In the genomic region with DNA sequence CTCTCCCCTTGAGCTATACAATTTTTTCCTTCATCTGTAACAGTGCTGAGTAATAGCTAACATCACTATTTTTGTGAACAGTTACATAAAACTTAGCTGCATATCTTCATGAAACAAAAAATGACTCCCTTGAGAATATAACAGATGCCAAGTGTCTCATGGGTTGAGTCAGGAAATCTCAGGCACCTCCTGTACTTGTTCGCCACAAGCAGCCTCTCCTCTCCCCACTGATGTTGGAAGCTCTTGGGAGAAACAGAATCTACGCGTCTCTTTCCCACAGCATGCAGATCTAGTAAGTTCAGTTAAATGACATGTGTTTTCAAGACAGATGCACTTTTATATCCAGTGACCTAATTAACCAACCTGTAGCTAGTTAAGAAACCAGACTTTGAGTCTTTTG, we compare ENCODE assay signal across 13 mouse cellular contexts. TPM values are rescaled to one million over a fixed set of nuclear protein-coding genes. Genes with fewer than 3 reads are reported as not detected.
A peak's percentile ranks its signal among the peaks of the same experiment; 100 is the strongest.
DNase-seq lines count a peak whose midpoint lies in the region; ATAC-seq lines count a peak whose summit lies in the region.
"Had no signal": no experiment of that assay in that cellular context is flagged by ENCODE, and none has a peak within 500 bp of the region (broad histone marks: within the 10 kb centered on the region; RNA-seq: fewer than 3 reads in every experiment).

No protein-coding gene starts in this region.

- no peak for ATAC-seq in granulocyte monocyte progenitor cell, adult 5-6 weeks (replicated peaks; ENCODE audit: poor library complexity, severe bottlenecking)
- ATAC-seq: forebrain, embryonic 15.5 days had no signal

- intact Hi-C loops in left cerebral cortex, postnatal 10 days (cut with DNase I): loop anchor here (5.0 kb wide), 1 partner anchor 215 kb away; no protein-coding TSS in a partner anchor

- DNase-seq in heart, adult 11 months: peak; percentile 84
- DNase-seq in heart, adult 18-20 months: no peak
- DNase-seq in left cerebral cortex, adult 18-20 months (ENCODE audit: low spot score in 2 of 2): peak; percentile 37 to 44
- no peak for DNase-seq in left cerebral cortex, postnatal 10 days (ENCODE audit: extremely low spot score in 1 of 2, low spot score in 2 of 2)
- DNase-seq in NIH3T3 (ENCODE audit: low read depth): peak; percentile 50
- DNase-seq in skeletal muscle tissue, adult 2 months (ENCODE audit: low read depth, low spot score): peak; percentile 24
- DNase-seq: adrenal gland, postnatal 10 days; cerebellum, adult 11-12 months; cerebellum, adult 9-10 months; gastrocnemius, postnatal 10 days; heart, postnatal 36 days had no signal

RNA-seq across cellular contexts. Expression of gene Ankmy2, which starts 44.8 kb away (rescaled TPM):
- 10 to 100 TPM; 12.7 to 14.6 TPM for total RNA-seq in heart, adult 18-20 months (2021)
- total RNA-seq in left cerebral cortex, adult 18-20 months (2021): 10 to 100 TPM; 53.3 to 57.0 TPM
- 10 to 100 TPM; 58.9 to 60.0 TPM for total RNA-seq in left cerebral cortex, postnatal 10 days (2021)
- 22.3 and 26.5 TPM in 2 replicates for total RNA-seq in granulocyte monocyte progenitor cell, adult 5-6 weeks (2014; fragmentation: Nextera tagmentation)
- total RNA-seq in granulocyte monocyte progenitor cell, adult 5-6 weeks (2017): 23.0 and 25.3 TPM in 2 replicates

RNA-seq across cellular contexts. Expression of gene Bzw2, which starts 45.8 kb away (rescaled TPM):
- 100 to 1,000 TPM; 192 to 199 TPM for total RNA-seq in heart, adult 18-20 months (2021)
- total RNA-seq in left cerebral cortex, adult 18-20 months (2021): 10 to 100 TPM; 45.6 to 51.7 TPM
- total RNA-seq in left cerebral cortex, postnatal 10 days (2021): 100 to 1,000 TPM; 110 to 118 TPM
- 133 and 156 TPM in 2 replicates for total RNA-seq in granulocyte monocyte progenitor cell, adult 5-6 weeks (2014; fragmentation: Nextera tagmentation)
- 139 and 142 TPM in 2 replicates for total RNA-seq in granulocyte monocyte progenitor cell, adult 5-6 weeks (2017)

Comparison
In these comparisons a context has a peak if more than half of its experiments do, and no peak if none do; other contexts are left out.
1. DNase-seq: peak in heart, adult 11 months (single experiment), left cerebral cortex, adult 18-20 months (2 of 2), NIH3T3 (single experiment) and skeletal muscle tissue, adult 2 months (single experiment); none in heart, adult 18-20 months (0 of 2) and left cerebral cortex, postnatal 10 days (0 of 2).